Mouse (Mus musculus): ENCODE results near the gene Cmip.
A peak's percentile ranks its signal among the peaks of the same experiment; 100 is the strongest.

- TF ChIP-seq CTCF (IDR thresholded peaks at IDR 0.05; ENCODE audit: insufficient read depth, low read depth, low read length) (no peak), POLR2A (IDR thresholded peaks at IDR 0.05; ENCODE audit: insufficient read depth, low read depth, low read length) (0 out of 2 replicates have a peak, but pooled peaks have one; percentile 8)
Observed at GRCm38 (mm10) chr8:117257029-117257820, at the start of gene Cmip.
